Mouse (Mus musculus) forebrain, embryonic 13.5 days (tissue): ENCODE data around the gene Akr1b3. TPM values are rescaled to one million over a fixed set of nuclear protein-coding genes. Genes with fewer than 3 reads are reported as not detected.

Source experiments
- ATAC-seq: fragments of 200-750 bp; cut with Nextera tagmentation; 2 replicates; pipeline ENCODE4 v1.8.0; 2017
- H3K27ac ChIP-seq: fragments of 300-500 bp; sonication (generic); 2 replicates; pipeline ENCODE4 v1.5.1; 2015; ENCODE audit warnings: inconsistent platforms, mild to moderate bottlenecking, moderate library complexity
- H3K27me3 ChIP-seq: fragments of 300-500 bp; sonication (generic); 2 replicates; pipeline ENCODE4 v1.6.1; 2015; ENCODE audit warnings: mild to moderate bottlenecking, inconsistent platforms
- H3K36me3 ChIP-seq: fragments of 300-500 bp; sonication (generic); 2 replicates; pipeline ENCODE4 v1.6.1; 2015; ENCODE audit warnings: mild to moderate bottlenecking, inconsistent platforms; ENCODE audit not compliant: poor library complexity, severe bottlenecking
- H3K4me1 ChIP-seq: fragments of 300-500 bp; sonication (generic); 2 replicates; pipeline ENCODE4 v1.6.1; 2015; ENCODE audit warnings: inconsistent platforms
- H3K4me2 ChIP-seq: fragments of 300-500 bp; sonication (generic); 2 replicates; pipeline ENCODE4 v1.6.1; 2015; ENCODE audit warnings: inconsistent platforms, mild to moderate bottlenecking, moderate library complexity
- H3K4me3 ChIP-seq: fragments of 300-500 bp; sonication (generic); 2 replicates; pipeline ENCODE4 v1.5.1; 2015; ENCODE audit warnings: mild to moderate bottlenecking, inconsistent platforms
- H3K9ac ChIP-seq: fragments of 300-500 bp; sonication (generic); 2 replicates; pipeline ENCODE4 v1.6.1; 2015; ENCODE audit warnings: mild to moderate bottlenecking, inconsistent platforms
- H3K9me3 ChIP-seq: fragments of 300-500 bp; sonication (generic); replicated peaks from 2 replicates; pipeline ENCODE4 v1.6.1; 2016; ENCODE audit warnings: inconsistent platforms
- WGBS: fragments of 180-500 bp; shearing (Covaris S2); methylation state at CpG from one replicate; pipeline ENCODE4 v1.1.7; 2015; 5-methylcytosine and 5-hydroxymethylcytosine counted together
- polyA plus RNA-seq: library from polyadenylated mRNA; unstranded; fragments of >200 nt; fragmentation: Nextera tagmentation; extraction: Ambion mirVana; gene quantifications from 2 replicates; pipeline ENCODE4 v1.2.1, GENCODE M21; 2015

Gene Akr1b3
- polyA plus RNA-seq, 1 experiment from 2014 or later: 118 TPM

DNA sequence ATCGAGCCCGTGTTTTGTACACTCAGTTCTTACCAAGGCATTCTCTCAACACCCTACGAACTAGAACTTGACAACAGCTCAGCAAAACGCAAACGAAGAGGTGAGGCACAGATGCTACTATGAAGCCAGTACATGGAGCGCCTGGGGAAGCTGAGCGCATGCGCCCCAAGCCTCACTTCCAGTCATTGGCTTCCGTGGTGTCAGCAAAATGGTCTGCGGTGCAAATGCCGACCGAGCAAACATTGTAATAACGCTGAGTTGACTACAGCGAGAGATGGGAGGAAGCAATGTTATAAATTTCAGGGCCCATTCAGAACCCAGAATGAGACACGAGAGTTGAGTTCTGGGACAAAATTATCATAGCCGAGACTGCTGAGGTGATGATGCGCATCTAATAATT lies 27.2 kb downstream of the Akr1b3 start:
- Histone ChIP-seq H3K9me3 (no peaks in the 10 kb centered on the region), H3K4me1 (no peaks in the 10 kb centered on the region), H3K4me3 (no peak overlapping the region), H3K4me2 (no peak overlapping the region), H3K9ac (no peak overlapping the region), H3K27ac (no peak overlapping the region), H3K36me3 (no peaks in the 10 kb centered on the region), H3K27me3 (no peaks in the 10 kb centered on the region)
- 92% methylated on average over 17 of the region's 17 CpGs for WGBS
- ATAC-seq: no peak

GRCm38 (mm10) chr6:34288098-34288497 lies 29.2 kb downstream of the Akr1b3 start:
- Histone ChIP-seq H3K27ac (no peak overlapping the region), H3K36me3 (no peaks in the 10 kb centered on the region), H3K4me2 (no peak overlapping the region), H3K9me3 (no peaks in the 10 kb centered on the region), H3K9ac (no peak overlapping the region), H3K27me3 (no peaks in the 10 kb centered on the region), H3K4me1 (no peaks in the 10 kb centered on the region), H3K4me3 (no peak overlapping the region)
- no peak for ATAC-seq
- 86% methylated on average over 10 of the region's 10 CpGs for WGBS

- Histone ChIP-seq H3K4me1 (no peaks in the 10 kb centered on the region), H3K9ac (no peak overlapping the region), H3K4me3 (no peak overlapping the region), H3K9me3 (no peaks in the 10 kb centered on the region), H3K36me3 (no peaks in the 10 kb centered on the region), H3K4me2 (no peak overlapping the region), H3K27me3 (no peaks in the 10 kb centered on the region), H3K27ac (no peak overlapping the region)
- 84% methylated on average over 3 of the region's 3 CpGs for WGBS
- ATAC-seq: no peak
Observed at GRCm38 (mm10) chr6:34286841-34287240, 30.4 kb downstream of the Akr1b3 start.

- Histone ChIP-seq H3K4me2 (no peak overlapping the region), H3K4me3 (no peak overlapping the region), H3K9ac (no peak overlapping the region), H3K9me3 (no peaks in the 10 kb centered on the region), H3K4me1 (no peaks in the 10 kb centered on the region), H3K27me3 (no peaks in the 10 kb centered on the region), H3K36me3 (no peaks in the 10 kb centered on the region), H3K27ac (no peak overlapping the region)
- 75% methylated on average over 5 of the region's 5 CpGs for WGBS
- no peak for ATAC-seq
Observed at GRCm38 (mm10) chr6:34278385-34278784, 38.9 kb downstream of the Akr1b3 start.

DNA sequence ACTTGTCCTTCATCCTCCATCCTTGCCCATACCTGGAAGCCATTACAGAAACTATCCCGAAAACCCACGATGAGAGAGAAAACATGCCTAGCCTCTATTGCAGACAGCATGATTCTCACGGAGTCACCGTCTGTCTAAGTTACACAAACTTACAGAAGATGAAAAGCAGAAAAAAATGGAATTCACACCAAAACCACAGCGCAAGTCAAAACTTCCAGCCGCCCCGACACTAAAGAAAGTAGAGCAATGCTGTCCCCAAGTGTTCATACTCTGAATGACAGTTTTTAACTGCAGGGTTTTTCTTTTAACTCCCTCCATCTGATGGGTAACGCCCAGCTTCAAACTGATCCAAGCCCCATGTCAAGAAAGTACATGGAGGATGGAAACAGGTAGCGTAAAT lies 39.6 kb downstream of the Akr1b3 start:
- Histone ChIP-seq H3K9ac (no peak overlapping the region), H3K4me1 (no peaks in the 10 kb centered on the region), H3K4me2 (no peak overlapping the region), H3K27me3 (no peaks in the 10 kb centered on the region), H3K36me3 (no peaks in the 10 kb centered on the region), H3K9me3 (no peaks in the 10 kb centered on the region), H3K4me3 (no peak overlapping the region), H3K27ac (no peak overlapping the region)
- WGBS: 26% methylated on average over 9 of the region's 9 CpGs
- ATAC-seq: no peak

GRCm38 (mm10) chr6:34274346-34274745 lies 42.9 kb downstream of the Akr1b3 start:
- Histone ChIP-seq H3K4me1 (0 out of 2 replicates have a peak, but pooled peaks cover 6% of the 10 kb centered on the region), H3K36me3 (no peaks in the 10 kb centered on the region), H3K27me3 (no peaks in the 10 kb centered on the region), H3K27ac (no peak overlapping the region), H3K9me3 (no peaks in the 10 kb centered on the region), H3K9ac (no peak overlapping the region), H3K4me2 (no peak overlapping the region), H3K4me3 (no peak overlapping the region)
- ATAC-seq: no peak
- 88% methylated on average over 2 of the region's 2 CpGs for WGBS

- Histone ChIP-seq H3K36me3 (no peaks in the 10 kb centered on the region), H3K9me3 (no peaks in the 10 kb centered on the region), H3K9ac (no peak overlapping the region), H3K27ac (no peak overlapping the region), H3K4me1 (0 out of 2 replicates have a peak, but pooled peaks cover 6% of the 10 kb centered on the region), H3K4me2 (no peak overlapping the region), H3K4me3 (no peak overlapping the region), H3K27me3 (no peaks in the 10 kb centered on the region)
- 84% methylated on average over 2 of the region's 2 CpGs for WGBS
- ATAC-seq: no peak
Observed at GRCm38 (mm10) chr6:34273073-34273472, 44.2 kb downstream of the Akr1b3 start.

DNA sequence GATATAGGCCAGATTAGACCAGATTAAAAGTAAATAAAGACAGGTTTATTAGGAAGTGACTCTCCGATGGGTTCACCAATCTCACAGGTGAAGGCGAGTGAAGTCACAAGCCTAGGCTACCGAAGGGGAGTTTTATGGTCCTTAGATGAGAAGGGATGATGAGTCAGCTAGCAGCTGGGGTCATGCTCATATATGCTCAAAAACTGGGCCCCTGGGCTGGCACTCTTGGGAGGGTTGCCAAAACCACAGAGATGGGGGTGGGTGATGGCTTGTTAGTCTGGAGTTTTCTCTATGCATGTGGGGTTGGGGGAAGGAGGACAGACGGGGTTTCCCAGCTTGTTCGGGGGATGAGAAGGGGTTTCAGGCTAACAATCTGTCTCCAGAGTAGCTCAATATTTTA lies 44.8 kb downstream of the Akr1b3 start:
- no peak overlapping the region for H3K27ac ChIP-seq
- H3K36me3 ChIP-seq: no peaks in the 10 kb centered on the region
- 92% methylated on average over 5 of the region's 5 CpGs for WGBS
- no peak for ATAC-seq
- no peaks in the 10 kb centered on the region for H3K27me3 ChIP-seq
- 0 out of 2 replicates have a peak, but pooled peaks cover 6% of the 10 kb centered on the region for H3K4me1 ChIP-seq
- no peak overlapping the region for H3K4me3 ChIP-seq
- H3K9me3 ChIP-seq: no peaks in the 10 kb centered on the region
- no peak overlapping the region for H3K4me2 ChIP-seq
- no peak overlapping the region for H3K9ac ChIP-seq

GRCm38 (mm10) chr6:34270717-34271116 lies 46.6 kb downstream of the Akr1b3 start:
- no peaks in the 10 kb centered on the region for H3K27me3 ChIP-seq
- no peak overlapping the region for H3K27ac ChIP-seq
- no peak overlapping the region for H3K9ac ChIP-seq
- WGBS: 14% methylated on average over 6 of the region's 6 CpGs
- H3K4me1 ChIP-seq: 0 out of 2 replicates have a peak, but pooled peaks cover 6% of the 10 kb centered on the region
- no peak for ATAC-seq
- no peaks in the 10 kb centered on the region for H3K9me3 ChIP-seq
- no peak overlapping the region for H3K4me2 ChIP-seq
- no peak overlapping the region for H3K4me3 ChIP-seq
- H3K36me3 ChIP-seq: no peaks in the 10 kb centered on the region

DNA sequence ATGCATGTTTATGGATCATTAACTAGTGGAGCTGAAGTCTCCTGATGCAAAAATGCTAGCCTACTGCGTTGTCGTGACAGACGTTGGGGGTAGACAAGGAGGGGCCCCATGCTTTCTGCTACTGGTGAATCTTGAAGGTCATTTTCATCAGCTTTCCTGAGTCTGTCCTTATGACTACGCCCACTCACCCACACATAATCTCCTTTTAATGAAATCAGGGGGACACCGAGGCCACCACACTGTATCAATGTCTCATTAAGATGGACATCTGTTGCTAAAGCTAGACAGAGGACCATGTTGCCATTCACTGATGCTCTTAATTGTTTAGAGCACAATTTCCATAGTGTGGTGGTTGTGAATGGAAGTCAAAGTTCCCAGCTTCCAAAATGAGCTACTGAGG lies 58.7 kb downstream of the Akr1b3 start:
- H3K27ac ChIP-seq: no peak overlapping the region
- ATAC-seq: no peak; the same call in 1 of the 2 replicates
- H3K4me3 ChIP-seq: no peak overlapping the region
- no peaks in the 10 kb centered on the region for H3K36me3 ChIP-seq
- no peak overlapping the region for H3K9ac ChIP-seq
- H3K9me3 ChIP-seq: no peaks in the 10 kb centered on the region
- H3K4me2 ChIP-seq: no peak overlapping the region
- whole genome bisulfite sequencing: 38% methylated on average over 5 of the region's 5 CpGs
- no peaks in the 10 kb centered on the region for H3K27me3 ChIP-seq
- H3K4me1 ChIP-seq: peaks cover 9% of the 10 kb centered on the region; the same call in 1 of the 2 replicates

Other genes with a start within 250 kb of the Akr1b3 start
- gene Slc35b4, start 140.4 kb downstream of the Akr1b3 start, polyA plus RNA-seq: 37.9 and 40.9 TPM in 2 replicates
- 7.4 and 10.8 TPM in 2 replicates for gene Akr1b8, start 36.6 kb upstream of the Akr1b3 start, polyA plus RNA-seq
- 7.1 and 8.0 TPM in 2 replicates for gene Akr1b10, start 66.7 kb upstream of the Akr1b3 start, polyA plus RNA-seq
- not detected in 2 replicates for gene Akr1b7, start 94.9 kb upstream of the Akr1b3 start, polyA plus RNA-seq
- gene Bpgm, start 158.7 kb upstream of the Akr1b3 start, polyA plus RNA-seq: 57.8 and 72.7 TPM in 2 replicates